Mouse (Mus musculus) CD8-positive naive resting alpha-beta T cell, adult 2 months (primary cell): ENCODE data around the gene Foxo6.

Source experiments
- DNase-seq, 2 experiments: peaks; one replicate each; pipeline ENCODE4 v3.0.0; 2022; ENCODE audit warnings: low read depth in 2 of 2, low spot score in 2 of 2

Foxo6 gene

GRCm38 (mm10) chr4:120285223-120285622 is 1.9 kb downstream of the Foxo6 start:
- DNase-seq: no peak

- DNase-seq: no peak
Observed at GRCm38 (mm10) chr4:120284187-120284586, 3.0 kb downstream of the Foxo6 start.

- no peak for DNase-seq
Observed at GRCm38 (mm10) chr4:120283141-120283540, 4.0 kb downstream of the Foxo6 start.

- DNase-seq: no peak
Observed at GRCm38 (mm10) chr4:120282568-120283091, 4.5 kb downstream of the Foxo6 start.

- no peak for DNase-seq
Observed at GRCm38 (mm10) chr4:120281011-120281410, 6.1 kb downstream of the Foxo6 start.

GRCm38 (mm10) chr4:120280432-120280831 is 6.7 kb downstream of the Foxo6 start:
- no peak for DNase-seq

GRCm38 (mm10) chr4:120277255-120277928 is 9.8 kb downstream of the Foxo6 start:
- DNase-seq: no peak

- no peak for DNase-seq
Observed at GRCm38 (mm10) chr4:120275487-120275886, 11.7 kb downstream of the Foxo6 start.

- no peak for DNase-seq
Observed at GRCm38 (mm10) chr4:120273594-120273993, 13.6 kb downstream of the Foxo6 start.

GRCm38 (mm10) chr4:120271886-120272580 is 15.1 kb downstream of the Foxo6 start:
- no peak for DNase-seq

- no peak for DNase-seq
Observed at GRCm38 (mm10) chr4:120271208-120271607, 15.9 kb downstream of the Foxo6 start.

GRCm38 (mm10) chr4:120270937-120271199 is 16.3 kb downstream of the Foxo6 start:
- no peak for DNase-seq

GRCm38 (mm10) chr4:120270148-120270936 is 16.8 kb downstream of the Foxo6 start:
- DNase-seq: no peak

- no peak for DNase-seq
Observed at GRCm38 (mm10) chr4:120269426-120269825, 17.7 kb downstream of the Foxo6 start.

GRCm38 (mm10) chr4:120268214-120269061 is 18.7 kb downstream of the Foxo6 start:
- DNase-seq: no peak

GRCm38 (mm10) chr4:120267683-120268082 is 19.5 kb downstream of the Foxo6 start:
- no peak for DNase-seq

GRCm38 (mm10) chr4:120267136-120267535 is 20.0 kb downstream of the Foxo6 start:
- DNase-seq: no peak

GRCm38 (mm10) chr4:120264105-120264504 is 23.0 kb downstream of the Foxo6 start:
- no peak for DNase-seq

- DNase-seq: no peak
Observed at GRCm38 (mm10) chr4:120262726-120263125, 24.4 kb downstream of the Foxo6 start.

GRCm38 (mm10) chr4:120262206-120262605 is 24.9 kb downstream of the Foxo6 start:
- no peak for DNase-seq
